Mouse (Mus musculus) stomach, postnatal 0 days (tissue): ENCODE measurements around the gene Samm50.

Experiments
- CTCF ChIP-seq: IDR thresholded peaks from 2 replicates; pipeline ENCODE4 v1.5.1; 2016; ENCODE audit warnings: antibody characterized with exemption, low read depth, mild to moderate bottlenecking, moderate library complexity
- EP300 ChIP-seq: optimal IDR thresholded peaks from 2 replicates; pipeline ENCODE3; 2016; ENCODE audit warnings: antibody characterized with exemption

DNA sequence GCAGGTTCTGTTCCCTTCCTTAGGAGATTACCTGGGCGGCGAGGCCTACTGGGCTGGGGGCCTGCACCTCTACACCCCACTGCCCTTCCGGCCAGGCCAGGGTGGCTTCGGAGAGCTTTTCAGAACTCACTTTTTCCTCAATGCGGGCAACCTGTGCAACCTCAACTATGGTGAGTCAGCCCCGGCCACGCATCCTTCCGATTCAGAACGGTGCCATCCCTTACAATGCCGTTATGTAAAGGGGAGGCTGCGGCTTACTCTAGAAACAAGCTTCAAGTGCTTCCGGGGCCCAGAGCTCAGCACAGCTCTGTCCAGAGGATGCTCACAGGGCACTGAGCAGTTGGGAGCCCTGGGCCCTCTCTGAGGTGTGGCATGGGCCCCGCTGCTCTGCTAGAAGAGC is 18.4 kb downstream of the Samm50 start:
- no peak for TF ChIP-seq CTCF
- no peak for TF ChIP-seq EP300
